ENCODE assay signal across 16 mouse cellular contexts in the genomic region with DNA sequence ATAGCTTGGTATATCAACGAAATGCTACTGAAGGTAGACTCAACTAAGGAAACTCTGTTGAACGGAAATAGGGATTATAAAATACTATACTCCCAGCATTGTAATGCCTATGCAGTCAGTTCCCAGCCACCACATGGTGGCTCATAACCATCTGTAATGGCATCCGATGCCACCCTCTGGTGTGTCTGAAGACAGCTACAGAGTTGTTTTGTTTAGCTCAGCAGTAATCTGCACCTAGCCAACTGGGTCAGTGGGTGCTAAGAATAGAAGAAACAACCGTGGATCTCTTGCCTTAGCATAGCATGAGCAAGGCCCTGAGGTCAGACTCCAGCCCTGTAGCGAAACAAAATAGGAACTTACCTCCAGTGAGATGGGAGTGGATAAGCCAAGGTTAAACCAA. TPM values are rescaled to one million over a fixed set of nuclear protein-coding genes. Genes with fewer than 3 reads are reported as not detected.
DNase-seq lines count a peak whose midpoint lies in the region; ATAC-seq lines count a peak whose summit lies in the region.
"Had no signal": no experiment of that assay in that cellular context is flagged by ENCODE, and none has a peak within 500 bp of the region (broad histone marks: within the 10 kb centered on the region; RNA-seq: fewer than 3 reads in every experiment).

No protein-coding gene starts in this region.

- H3K27me3 ChIP-seq in heart, embryonic 12.5 days (replicated peaks), result no peaks in the 10 kb centered on the region
- H3K27me3 ChIP-seq in forebrain, embryonic 13.5 days, result no peaks in the 10 kb centered on the region
- H3K27me3 ChIP-seq: forebrain, embryonic 15.5 days; limb, embryonic 12.5 days; midbrain, embryonic 15.5 days had no signal

- H3K9ac ChIP-seq in heart, embryonic 12.5 days, result no peak overlapping the region
- no peak overlapping the region for H3K9ac ChIP-seq in forebrain, embryonic 13.5 days
- H3K9ac ChIP-seq: forebrain, embryonic 15.5 days; limb, embryonic 12.5 days; liver, embryonic 14.5 days; midbrain, embryonic 15.5 days had no signal

- no peaks in the 10 kb centered on the region for H3K9me3 ChIP-seq in heart, embryonic 12.5 days (replicated peaks)
- no peaks in the 10 kb centered on the region for H3K9me3 ChIP-seq in forebrain, embryonic 13.5 days (replicated peaks)
- H3K9me3 ChIP-seq: forebrain, embryonic 15.5 days; limb, embryonic 12.5 days; midbrain, embryonic 15.5 days had no signal

- peaks cover 9% of the 10 kb centered on the region for H3K36me3 ChIP-seq in heart, embryonic 12.5 days
- H3K36me3 ChIP-seq in forebrain, embryonic 13.5 days (ENCODE audit: poor library complexity, severe bottlenecking), result peaks cover 18% of the 10 kb centered on the region
- H3K36me3 ChIP-seq: midbrain, embryonic 15.5 days had no signal

- DNase-seq in cerebellum, adult 18-20 months, result peak; percentile 40 to 49
- DNase-seq in cerebellum, postnatal 4 days (ENCODE audit: low spot score in 2 of 2), result no peak
- no peak for DNase-seq in heart, adult 8-10 months (ENCODE audit: low spot score)
- DNase-seq in brain, adult 2 months (ENCODE audit: low read depth, low spot score), result peak; percentile 79
- DNase-seq in heart, postnatal 10 days, result peak; percentile 24 to 38
- DNase-seq: kidney, adult 18-20 months; kidney, postnatal 14 days; layer of hippocampus, adult 9-11 months; thymus, postnatal 36 days had no signal

- ATAC-seq in heart, embryonic 12.5 days (ENCODE audit: insufficient number of reproducible peaks, low FRiP score), result no peak
- ATAC-seq in forebrain, embryonic 13.5 days, result no peak
- ATAC-seq: activated CD4-positive, CD25-positive, alpha-beta regulatory T cell, adult 4 months; forebrain, embryonic 15.5 days; midbrain, embryonic 15.5 days had no signal

- H3K4me1 ChIP-seq in heart, embryonic 12.5 days (replicated peaks), result peaks cover 56% of the 10 kb centered on the region
- H3K4me1 ChIP-seq in forebrain, embryonic 13.5 days, result peaks cover 14% of the 10 kb centered on the region

- WGBS in heart, embryonic 12.5 days, result 68% methylated on average over 5 of the region's 5 CpGs
- 86% methylated on average over 5 of the region's 5 CpGs for WGBS in forebrain, embryonic 13.5 days

- 0 out of 2 replicates have a peak overlapping the region, but pooled peaks have one; percentile 8 for H3K27ac ChIP-seq in heart, embryonic 12.5 days (ENCODE audit: poor library complexity, severe bottlenecking)
- H3K27ac ChIP-seq in forebrain, embryonic 13.5 days, result no peak overlapping the region
- H3K27ac ChIP-seq: forebrain, embryonic 15.5 days; limb, embryonic 12.5 days; liver, embryonic 14.5 days; midbrain, embryonic 15.5 days had no signal

- intact Hi-C loops in heart, postnatal 10 days (cut with DNase I), result no loop called here

- H3K4me3 ChIP-seq in heart, embryonic 12.5 days, result no peak overlapping the region
- no peak overlapping the region for H3K4me3 ChIP-seq in forebrain, embryonic 13.5 days
- H3K4me3 ChIP-seq: forebrain, embryonic 15.5 days; limb, embryonic 12.5 days; midbrain, embryonic 15.5 days had no signal

- H3K4me2 ChIP-seq in heart, embryonic 12.5 days, result no peak overlapping the region
- no peak overlapping the region for H3K4me2 ChIP-seq in forebrain, embryonic 13.5 days
- H3K4me2 ChIP-seq: forebrain, embryonic 15.5 days; limb, embryonic 12.5 days; midbrain, embryonic 15.5 days had no signal

RNA-seq across cellular contexts. Expression of a gene that starts 4.1 kb away (rescaled TPM):
- 22.7 and 23.8 TPM in 2 replicates for polyA plus RNA-seq in heart, embryonic 12.5 days (2016; fragmentation: Nextera tagmentation; extraction: Ambion mirVana)
- total RNA-seq in heart, adult 8-10 months (2022), result 10 to 100 TPM; 12.8 to 16.3 (median 14.9) TPM
- 10 to 100 TPM; 18.6 to 19.5 TPM for total RNA-seq in heart, postnatal 10 days (2021)
- 34.7 and 37.2 TPM in 2 replicates for polyA plus RNA-seq in forebrain, embryonic 13.5 days (2015; fragmentation: Nextera tagmentation; extraction: Ambion mirVana)

RNA-seq across cellular contexts. Expression of a gene that starts 36.8 kb away (rescaled TPM):
- 27.1 and 31.2 TPM in 2 replicates for polyA plus RNA-seq in heart, embryonic 12.5 days (2016; fragmentation: Nextera tagmentation; extraction: Ambion mirVana)
- total RNA-seq in heart, adult 8-10 months (2022), result 10 to 100 TPM; 16.7 to 21.1 (median 18.0) TPM
- total RNA-seq in heart, postnatal 10 days (2021), result 10 to 100 TPM; 17.3 to 18.1 TPM
- 7.9 and 9.0 TPM in 2 replicates for polyA plus RNA-seq in forebrain, embryonic 13.5 days (2015; fragmentation: Nextera tagmentation; extraction: Ambion mirVana)

Comparison
In these comparisons a context has a peak if more than half of its experiments do, and no peak if none do; other contexts are left out.
1. DNase-seq: peak in cerebellum, adult 18-20 months (2 of 2), brain, adult 2 months (single experiment) and heart, postnatal 10 days (2 of 2); none in cerebellum, postnatal 4 days (0 of 2) and heart, adult 8-10 months (single experiment).